Mouse (Mus musculus) heart, embryonic 12.5 days (tissue): ENCODE measurements around the gene Ndufs7. TPM values are rescaled to one million over a fixed set of nuclear protein-coding genes. Genes with fewer than 3 reads are reported as not detected.

ENCODE experiments used
- ATAC-seq: fragments of 200-750 bp; cut with Nextera tagmentation; 2 replicates; pipeline ENCODE4 v1.8.0; 2017; ENCODE audit warnings: moderate TSS enrichment, moderate library complexity; ENCODE audit not compliant: insufficient number of reproducible peaks, low FRiP score
- H3K27ac ChIP-seq: fragments of 300-500 bp; sonication (generic); 2 replicates; pipeline ENCODE4 v1.5.1; 2016; ENCODE audit warnings: mild to moderate bottlenecking, moderate library complexity; ENCODE audit not compliant: poor library complexity, severe bottlenecking
- H3K27me3 ChIP-seq: fragments of 300-500 bp; sonication (generic); replicated peaks from 2 replicates; pipeline ENCODE4 v1.6.1; 2016; ENCODE audit warnings: mild to moderate bottlenecking, moderate library complexity
- H3K36me3 ChIP-seq: fragments of 300-500 bp; sonication (generic); 2 replicates; pipeline ENCODE4 v1.6.1; 2016; ENCODE audit warnings: mild to moderate bottlenecking, moderate library complexity
- H3K4me1 ChIP-seq: fragments of 300-500 bp; sonication (generic); replicated peaks from 2 replicates; pipeline ENCODE4 v1.6.1; 2016; ENCODE audit warnings: mild to moderate bottlenecking
- H3K4me2 ChIP-seq: fragments of 300-500 bp; sonication (generic); 2 replicates; pipeline ENCODE4 v1.6.1; 2016; ENCODE audit warnings: mild to moderate bottlenecking, moderate library complexity
- H3K4me3 ChIP-seq: fragments of 300-500 bp; sonication (generic); 2 replicates; pipeline ENCODE4 v1.5.1; 2016; ENCODE audit warnings: mild to moderate bottlenecking
- H3K9ac ChIP-seq: fragments of 300-500 bp; sonication (generic); 2 replicates; pipeline ENCODE4 v1.6.1; 2016; ENCODE audit warnings: mild to moderate bottlenecking, moderate library complexity
- H3K9me3 ChIP-seq: fragments of 300-500 bp; sonication (generic); replicated peaks from 2 replicates; pipeline ENCODE4 v1.6.1; 2016; ENCODE audit warnings: mild to moderate bottlenecking, moderate library complexity
- WGBS: fragments of 180-500 bp; shearing (Covaris S2); methylation state at CpG from one replicate; pipeline ENCODE4 v1.1.7; 2016; 5-methylcytosine and 5-hydroxymethylcytosine counted together
- polyA plus RNA-seq: library from polyadenylated mRNA; unstranded; fragments of >200 nt; fragmentation: Nextera tagmentation; extraction: Ambion mirVana; gene quantifications from 2 replicates; pipeline ENCODE4 v1.2.1, GENCODE M21; 2016

The Ndufs7 gene
- polyA plus RNA-seq, 1 experiment from 2014 or later = 454 TPM

- H3K4me2 ChIP-seq = no peak overlapping the region
- H3K9me3 ChIP-seq = no peaks in the 10 kb centered on the region
- H3K4me1 ChIP-seq = peaks cover 22% of the 10 kb centered on the region
- peak overlapping the region; percentile 49; the same call in 1 of the 2 replicates for H3K9ac ChIP-seq
- H3K27ac ChIP-seq = peak overlapping the region; percentile 20; the same call in 1 of the 2 replicates
- peaks cover 96% of the 10 kb centered on the region for H3K36me3 ChIP-seq
- H3K27me3 ChIP-seq = no peaks in the 10 kb centered on the region
- no peak for ATAC-seq
- 71% methylated on average over 8 of the region's 8 CpGs for WGBS
- H3K4me3 ChIP-seq = no peak overlapping the region
These were observed 33.0 kb downstream of the Ndufs7 start for GRCm38 (mm10) chr10:80281921-80282371.

- H3K27me3 ChIP-seq = no peaks in the 10 kb centered on the region
- ATAC-seq = no peak
- H3K4me1 ChIP-seq = peaks cover 22% of the 10 kb centered on the region
- H3K9ac ChIP-seq = no peak overlapping the region
- H3K27ac ChIP-seq = 0 out of 2 replicates have a peak overlapping the region, but pooled peaks have one; percentile 20
- H3K9me3 ChIP-seq = no peaks in the 10 kb centered on the region
- no peak overlapping the region for H3K4me2 ChIP-seq
- H3K36me3 ChIP-seq = peaks cover 96% of the 10 kb centered on the region
- 84% methylated on average over 20 of the region's 20 CpGs for WGBS
- no peak overlapping the region for H3K4me3 ChIP-seq
These were observed 33.8 kb downstream of the Ndufs7 start for GRCm38 (mm10) chr10:80282481-80283441.

DNA sequence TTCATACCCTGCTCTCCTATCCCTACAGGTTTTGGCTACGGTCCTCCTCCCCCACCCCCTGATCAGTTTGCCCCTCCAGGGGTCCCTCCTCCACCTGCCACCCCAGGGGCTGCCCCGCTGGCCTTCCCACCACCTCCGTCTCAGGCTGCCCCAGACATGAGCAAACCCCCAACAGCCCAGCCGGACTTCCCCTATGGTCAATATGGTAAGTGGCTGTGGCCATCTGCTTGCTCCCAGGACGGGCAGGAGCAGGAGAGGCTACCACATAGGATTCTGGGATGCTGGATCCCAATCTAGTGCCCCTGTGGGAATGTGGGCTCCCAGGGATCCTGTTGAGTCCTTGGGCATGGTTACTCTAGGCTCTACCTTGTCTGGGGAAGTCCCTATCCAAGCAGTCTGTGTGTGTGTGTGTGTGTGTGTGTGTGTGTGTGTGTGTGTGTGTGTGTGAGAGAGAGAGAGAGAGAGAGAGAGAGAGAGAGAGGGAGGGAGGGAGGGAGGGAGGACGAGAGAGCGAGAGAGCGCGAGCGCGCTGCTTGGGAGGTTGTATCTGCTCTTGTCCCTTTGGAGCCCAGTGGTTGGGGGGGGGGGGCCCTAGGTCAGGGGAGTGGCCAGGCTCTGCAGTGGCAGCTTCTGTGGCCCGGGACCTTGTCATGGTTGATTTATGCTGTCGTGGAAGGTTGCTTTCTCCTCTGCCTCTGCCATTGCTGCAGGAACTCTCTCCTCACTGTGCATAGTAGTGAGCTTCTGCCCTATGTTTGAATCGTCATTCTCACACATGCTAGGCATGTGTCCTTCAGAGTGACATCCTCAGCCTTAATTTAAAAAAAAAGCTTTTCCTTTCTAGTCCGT is 36.5 kb downstream of the Ndufs7 start:
- Histone ChIP-seq H3K36me3 (peaks cover 84% of the 10 kb centered on the region), H3K9me3 (no peaks in the 10 kb centered on the region), H3K27me3 (no peaks in the 10 kb centered on the region), H3K9ac (no peak overlapping the region; the same call in 1 of the 2 replicates), H3K4me2 (no peak overlapping the region), H3K4me1 (peaks cover 21% of the 10 kb centered on the region), H3K27ac (no peak overlapping the region), H3K4me3 (no peak overlapping the region)
- 88% methylated on average over 15 of the region's 15 CpGs for WGBS
- ATAC-seq = no peak

- Histone ChIP-seq H3K27me3 (no peaks in the 10 kb centered on the region), H3K27ac (no peak overlapping the region), H3K36me3 (peaks cover 59% of the 10 kb centered on the region), H3K4me2 (no peak overlapping the region), H3K4me3 (no peak overlapping the region), H3K9me3 (no peaks in the 10 kb centered on the region), H3K9ac (no peak overlapping the region), H3K4me1 (peaks cover under 1% of the 10 kb centered on the region)
- ATAC-seq = no peak
- 94% methylated on average over 12 of the region's 12 CpGs for WGBS
These were observed 39.2 kb downstream of the Ndufs7 start for GRCm38 (mm10) chr10:80288097-80288496.

GRCm38 (mm10) chr10:80288657-80289056 is 39.7 kb downstream of the Ndufs7 start:
- no peak for ATAC-seq
- Histone ChIP-seq H3K4me3 (no peak overlapping the region), H3K36me3 (peaks cover 59% of the 10 kb centered on the region), H3K27ac (no peak overlapping the region), H3K27me3 (no peaks in the 10 kb centered on the region), H3K9me3 (no peaks in the 10 kb centered on the region), H3K9ac (no peak overlapping the region), H3K4me2 (no peak overlapping the region), H3K4me1 (peaks cover 6% of the 10 kb centered on the region)
- WGBS = 71% methylated on average over 8 of the region's 8 CpGs

DNA sequence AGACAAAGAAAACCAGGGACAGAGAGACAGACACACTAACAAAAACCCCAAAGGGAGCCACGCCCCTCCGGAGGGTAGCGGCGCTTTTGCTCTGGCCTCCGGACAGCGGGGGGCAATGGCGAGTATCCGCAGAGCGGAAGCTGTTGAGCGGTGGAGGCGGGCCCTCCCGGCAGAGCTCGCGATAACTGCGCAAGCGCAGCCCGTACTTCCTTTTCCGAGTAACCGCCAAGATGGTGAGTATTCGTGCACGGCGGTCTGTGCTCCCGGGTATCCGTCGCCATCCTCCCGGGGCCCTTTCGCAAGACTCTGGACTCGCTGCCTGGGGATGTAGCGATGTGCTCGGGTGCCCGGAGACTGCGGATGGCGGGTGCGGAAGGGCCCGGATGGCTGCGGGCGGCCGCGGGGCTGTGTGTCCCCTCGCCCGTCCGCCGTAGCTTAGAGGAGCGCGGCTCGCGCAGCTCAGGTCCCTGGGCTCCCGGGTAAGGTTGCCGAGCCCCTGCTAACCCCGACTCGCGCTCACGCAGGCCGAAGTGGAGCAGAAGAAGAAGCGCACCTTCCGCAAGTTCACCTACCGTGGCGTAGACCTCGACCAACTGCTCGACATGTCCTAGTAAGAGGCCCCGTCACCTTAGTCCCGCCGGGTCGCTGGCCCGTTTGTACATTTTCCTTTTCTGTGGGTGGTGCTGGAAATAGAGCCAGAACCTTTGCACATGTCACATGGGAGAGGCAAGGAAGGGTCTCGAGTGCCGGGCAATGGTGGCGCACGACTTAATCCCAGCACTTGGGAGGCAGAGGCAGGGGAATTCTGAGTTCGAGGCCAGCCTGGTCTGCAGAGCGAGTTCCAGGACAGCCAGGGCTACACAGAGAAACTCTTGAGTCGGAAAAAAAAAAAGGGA is 43.6 kb downstream of the Ndufs7 start, which contains the start of gene Rps15:
Gene Rps15, plus strand, starts transcription at position 203 of the 896 bp plus-strand sequence.
- Histone ChIP-seq H3K9me3 (no peaks in the 10 kb centered on the region), H3K27me3 (peaks cover 12% of the 10 kb centered on the region)
- under 1% methylated on average over 65 of the region's 72 CpGs for WGBS

GRCm38 (mm10) chr10:80293325-80293724 is 44.4 kb downstream of the Ndufs7 start:
- WGBS = 33% methylated on average over 14 of the region's 14 CpGs
- Histone ChIP-seq H3K36me3 (peaks cover 30% of the 10 kb centered on the region), H3K4me2 (peak overlapping the region; percentile 99), H3K9me3 (no peaks in the 10 kb centered on the region), H3K9ac (peak overlapping the region; percentile 92), H3K4me1 (peaks cover 34% of the 10 kb centered on the region), H3K27me3 (peaks cover 21% of the 10 kb centered on the region), H3K4me3 (peak overlapping the region; percentile 80), H3K27ac (peak overlapping the region; percentile 82)
- no peak for ATAC-seq

More for the DNA sequence above, 43.6 kb downstream of the Ndufs7 start, which contains the start of gene Rps15:
- Histone ChIP-seq H3K4me3 (peak within 1 kb of the TSS; percentile 80), H3K4me1 (peaks cover 34% of the 10 kb centered on the region), H3K4me2 (peak within 1 kb of the TSS; percentile 99), H3K9ac (peak within 1 kb of the TSS; percentile 92), H3K36me3 (peaks cover 36% of the 10 kb centered on the region), H3K27ac (peak within 1 kb of the TSS; percentile 82)
- ATAC-seq = peak; percentile 92

DNA sequence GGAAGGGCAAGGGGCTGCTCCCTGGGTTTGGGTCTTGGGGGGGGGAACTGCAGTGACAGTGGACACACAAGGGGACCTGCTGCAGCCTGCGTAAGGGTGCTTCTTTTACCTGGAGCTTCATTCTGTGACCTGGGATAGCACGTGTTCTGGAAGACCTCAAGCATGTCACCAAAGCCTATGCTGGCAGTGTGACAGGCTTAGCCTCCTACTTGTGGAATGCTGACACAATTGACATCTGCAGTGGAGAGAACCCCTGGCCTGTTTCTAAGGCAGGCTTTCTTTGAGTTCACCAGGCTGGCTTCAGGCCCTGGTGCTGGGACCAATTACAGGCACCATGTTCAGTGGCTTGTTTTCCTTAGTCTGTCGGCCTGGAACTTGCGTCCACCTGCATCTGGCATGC is 45.4 kb downstream of the Ndufs7 start:
- Histone ChIP-seq H3K4me1 (peaks cover 34% of the 10 kb centered on the region), H3K27me3 (peaks cover 30% of the 10 kb centered on the region), H3K4me3 (peak overlapping the region; percentile 80; the same call in 1 of the 2 replicates), H3K9ac (peak overlapping the region; percentile 92; the same call in 1 of the 2 replicates), H3K4me2 (peak overlapping the region; percentile 6; the same call in 1 of the 2 replicates), H3K27ac (no peak overlapping the region), H3K36me3 (peaks cover 21% of the 10 kb centered on the region), H3K9me3 (no peaks in the 10 kb centered on the region)
- no peak for ATAC-seq
- WGBS = 67% methylated on average over 4 of the region's 4 CpGs

DNA sequence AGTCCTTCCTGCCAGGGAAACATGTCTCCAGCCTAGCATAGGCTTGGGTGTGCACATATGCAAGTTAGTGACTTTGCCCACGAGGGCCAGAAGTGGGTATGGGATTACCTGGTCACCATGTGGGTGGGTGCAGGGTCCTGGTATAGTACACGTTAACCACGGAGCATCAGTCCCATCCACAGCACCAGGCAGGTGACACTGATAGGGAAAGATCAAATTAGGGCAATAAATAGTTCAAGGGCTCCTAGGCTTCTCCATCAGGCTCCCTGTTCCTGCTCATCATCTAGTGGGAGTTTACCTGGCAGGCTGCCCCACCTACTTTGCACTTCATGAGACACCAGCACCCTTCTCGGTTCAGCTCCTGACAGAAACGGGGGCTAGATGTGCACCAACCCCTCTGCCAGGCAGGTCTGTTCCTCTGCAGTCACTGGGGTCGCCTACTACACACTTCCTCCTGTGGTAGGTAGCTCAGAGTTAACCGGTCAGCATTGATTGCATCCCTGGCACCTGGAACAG is 45.9 kb downstream of the Ndufs7 start:
- 39% methylated on average over 7 of the region's 7 CpGs for WGBS
- ATAC-seq = no peak
- Histone ChIP-seq H3K27ac (no peak overlapping the region), H3K4me2 (peak overlapping the region; percentile 83; the same call in 1 of the 2 replicates), H3K4me3 (no peak overlapping the region), H3K9ac (0 out of 2 replicates have a peak overlapping the region, but pooled peaks have one; percentile 92), H3K4me1 (peaks cover 34% of the 10 kb centered on the region), H3K9me3 (no peaks in the 10 kb centered on the region), H3K36me3 (peaks cover 21% of the 10 kb centered on the region), H3K27me3 (peaks cover 36% of the 10 kb centered on the region)
